Mouse (Mus musculus): ENCODE measurements around the gene Prmt9.
A peak's percentile ranks its signal among the peaks of the same experiment; 100 is the strongest.

The Prmt9 gene

GRCm38 (mm10) chr8:77549121-77549706, at the start of gene Prmt9:
Gene Prmt9, plus strand, starts transcription at chr8:77549397.
- peak; percentile 98 for DNase-seq (ENCODE audit: low spot score)

- DNase-seq (ENCODE audit: low spot score): no peak
These were observed 48.9 kb upstream of the Prmt9 start for GRCm38 (mm10) chr8:77500264-77500663.

GRCm38 (mm10) chr8:77501131-77501530, 48.1 kb upstream of the Prmt9 start:
- no peak for DNase-seq (ENCODE audit: low spot score)

GRCm38 (mm10) chr8:77502547-77502946, 46.6 kb upstream of the Prmt9 start:
- DNase-seq (ENCODE audit: low spot score): no peak

GRCm38 (mm10) chr8:77506539-77506938, 42.7 kb upstream of the Prmt9 start:
- no peak for DNase-seq (ENCODE audit: low spot score)

GRCm38 (mm10) chr8:77507510-77508035, 41.6 kb upstream of the Prmt9 start:
- DNase-seq (ENCODE audit: low spot score): no peak

GRCm38 (mm10) chr8:77509044-77509443, 40.2 kb upstream of the Prmt9 start:
- no peak for DNase-seq (ENCODE audit: low spot score)

GRCm38 (mm10) chr8:77510426-77510825, 38.8 kb upstream of the Prmt9 start:
- DNase-seq (ENCODE audit: low spot score): no peak

- DNase-seq (ENCODE audit: low spot score): no peak
These were observed 37.3 kb upstream of the Prmt9 start for GRCm38 (mm10) chr8:77511750-77512493.

- no peak for DNase-seq (ENCODE audit: low spot score)
These were observed 34.0 kb upstream of the Prmt9 start for GRCm38 (mm10) chr8:77515201-77515600.

- no peak for DNase-seq (ENCODE audit: low spot score)
These were observed 33.4 kb upstream of the Prmt9 start for GRCm38 (mm10) chr8:77515786-77516185.

- no peak for DNase-seq (ENCODE audit: low spot score)
These were observed 32.4 kb upstream of the Prmt9 start for GRCm38 (mm10) chr8:77516845-77517244.

GRCm38 (mm10) chr8:77517301-77518200, 31.6 kb upstream of the Prmt9 start, which contains the start of gene Arhgap10:
Gene Arhgap10, minus strand, starts transcription at chr8:77517953.
- peak; percentile 86 for DNase-seq (ENCODE audit: low spot score)

GRCm38 (mm10) chr8:77518201-77519115, 30.7 kb upstream of the Prmt9 start:
- DNase-seq (ENCODE audit: low spot score): no peak

GRCm38 (mm10) chr8:77520601-77521000, 28.6 kb upstream of the Prmt9 start:
- no peak for DNase-seq (ENCODE audit: low spot score)

GRCm38 (mm10) chr8:77521028-77521785, 28.0 kb upstream of the Prmt9 start:
- no peak for DNase-seq (ENCODE audit: low spot score)

GRCm38 (mm10) chr8:77522984-77523383, 26.2 kb upstream of the Prmt9 start:
- no peak for DNase-seq (ENCODE audit: low spot score)

GRCm38 (mm10) chr8:77524018-77524615, 25.1 kb upstream of the Prmt9 start:
- DNase-seq (ENCODE audit: low spot score): no peak

- DNase-seq (ENCODE audit: low spot score): no peak
These were observed 24.3 kb upstream of the Prmt9 start for GRCm38 (mm10) chr8:77524906-77525305.

GRCm38 (mm10) chr8:77526130-77526529, 23.1 kb upstream of the Prmt9 start:
- DNase-seq (ENCODE audit: low spot score): no peak

Data from testis, postnatal 10 days (tissue).